Mouse (Mus musculus) megakaryocyte progenitor cell, adult 5-6 weeks (primary cell): Measurements from ENCODE around the gene Mrpl55. TPM values are rescaled to one million over a fixed set of nuclear protein-coding genes. Genes with fewer than 3 reads are reported as not detected.

Source experiments
- ATAC-seq: replicated peaks from 2 replicates; pipeline ENCODE4 v1.8.0; 2016; ENCODE audit warnings: mild to moderate bottlenecking, moderate TSS enrichment, inconsistent platforms; ENCODE audit not compliant: poor library complexity
- total RNA-seq, 2 experiments: library from RNA; stranded (forward) in 1 of 2; stranded (reverse) in 1 of 2; fragments of 157-497, 149-512 nt in 1 of 2; fragments of 200-1000 nt in 1 of 2; gene quantifications; 2 replicates each; pipeline versions ENCODE4 v1.2.3 to v1.2.4; 2015 to 2017

The Mrpl55 gene
- total RNA-seq, 2 experiments from 2014 or later: 49.5 to 56.2 TPM

DNA sequence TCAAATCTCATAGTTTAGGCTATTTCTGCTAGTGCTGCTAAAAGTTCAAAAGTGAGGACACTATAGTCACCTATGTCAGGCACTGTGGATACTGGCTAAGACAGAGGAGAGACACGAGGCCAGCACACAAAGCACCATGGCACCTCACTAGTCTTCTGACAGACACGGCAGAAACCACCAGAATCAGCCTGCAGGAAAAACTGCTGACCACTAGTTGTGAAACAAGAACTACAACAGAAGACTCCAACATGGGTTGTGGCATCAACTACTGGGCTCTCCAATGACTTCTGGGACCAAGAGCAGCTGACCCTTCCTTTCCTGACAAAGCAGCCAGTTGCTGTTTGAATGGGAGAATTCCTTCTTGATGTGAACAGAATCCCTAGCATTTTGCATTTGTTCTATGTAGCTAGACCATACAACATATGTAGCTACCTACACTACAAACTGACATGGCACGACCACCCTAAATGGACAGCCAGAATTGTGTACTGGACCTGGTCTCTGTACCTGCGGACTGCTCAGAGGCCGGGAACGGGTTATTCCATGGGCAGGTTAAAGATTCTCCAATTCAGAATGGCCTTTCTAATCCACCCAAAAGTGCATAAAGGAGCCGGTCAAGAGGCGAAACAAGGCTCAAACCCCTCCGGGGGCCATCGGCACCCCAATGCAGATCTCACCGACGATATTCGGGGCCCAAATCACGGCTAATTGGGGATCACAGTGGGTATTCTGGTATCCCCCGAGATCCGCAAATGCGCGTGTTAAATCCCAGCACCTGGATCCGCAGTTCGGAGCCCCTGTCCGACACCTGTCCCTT, 24.7 kb downstream of the Mrpl55 start:
- peak; percentile 18; the same call in 1 of the 2 replicates for ATAC-seq

DNA sequence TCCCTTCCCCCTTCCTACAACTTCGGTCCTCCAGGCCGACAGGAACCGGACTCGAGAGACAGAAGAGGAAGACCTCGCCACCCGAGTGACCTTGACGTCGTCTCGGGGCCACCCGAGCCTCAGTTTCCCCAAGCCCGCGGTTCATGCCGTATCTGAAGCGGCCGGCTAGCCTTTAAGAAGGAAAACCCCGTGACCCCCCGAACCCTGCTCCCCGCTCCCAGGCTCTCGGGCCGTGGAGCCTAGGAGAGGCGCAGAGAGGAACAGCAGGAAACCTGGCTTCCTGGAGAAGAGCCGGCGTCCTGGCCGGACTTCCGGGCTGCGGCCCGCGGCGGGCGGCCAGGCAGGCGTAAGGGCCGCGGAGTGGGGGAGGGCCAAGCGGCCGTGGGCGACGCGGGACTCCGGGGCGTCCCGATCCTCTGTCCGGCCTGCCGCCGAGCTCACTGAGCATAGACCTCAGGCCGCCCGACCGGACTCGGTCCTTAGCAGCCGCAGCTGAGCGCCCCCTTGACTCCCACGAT, 25.4 kb downstream of the Mrpl55 start:
- ATAC-seq: peak; percentile 10

DNA sequence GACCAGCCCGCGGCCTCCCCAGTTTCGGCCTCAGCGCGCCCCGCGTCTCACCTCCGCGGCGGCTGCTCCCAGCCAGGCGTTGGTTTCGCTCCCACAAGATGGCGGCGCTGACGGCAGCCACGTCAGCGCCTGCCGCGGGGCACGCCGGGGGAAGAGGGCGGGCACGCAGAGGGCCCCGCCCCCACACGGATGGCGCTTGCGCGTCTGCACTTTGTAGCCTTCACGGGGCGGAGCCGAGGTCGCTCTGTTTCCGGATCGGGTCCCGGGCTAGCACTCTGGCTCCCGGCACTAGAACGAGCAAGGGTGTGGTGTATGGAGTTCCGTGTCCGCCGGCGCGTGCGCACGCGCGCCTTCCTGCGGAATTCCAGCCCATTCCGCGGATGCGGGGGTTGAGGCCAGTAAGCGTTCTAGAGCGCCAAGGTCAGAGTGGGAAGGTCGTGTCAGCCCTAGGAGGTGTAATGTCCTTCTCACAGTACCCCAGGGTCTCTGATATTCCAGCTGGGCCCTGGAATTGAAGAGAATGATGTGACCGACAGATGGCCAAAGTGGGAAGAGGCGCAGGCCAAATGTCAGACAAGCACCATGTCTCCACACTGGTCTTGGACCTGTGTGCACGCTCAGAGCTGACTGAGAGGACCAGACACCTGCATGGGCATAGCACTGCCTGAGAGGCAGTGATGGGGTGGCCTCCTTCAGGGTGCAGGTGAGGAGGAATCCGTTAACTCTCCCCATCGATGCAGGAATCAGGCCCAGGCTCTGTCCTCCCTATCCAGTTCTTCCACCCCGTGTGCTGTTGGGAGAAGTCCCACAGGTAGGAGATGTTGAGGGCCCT, 26.1 kb downstream of the Mrpl55 start, which contains the start of gene Arf1:
Arf1 (minus strand) TSS at position 149 of the 832 bp plus-strand sequence.
- ATAC-seq: peak; percentile 85

DNA sequence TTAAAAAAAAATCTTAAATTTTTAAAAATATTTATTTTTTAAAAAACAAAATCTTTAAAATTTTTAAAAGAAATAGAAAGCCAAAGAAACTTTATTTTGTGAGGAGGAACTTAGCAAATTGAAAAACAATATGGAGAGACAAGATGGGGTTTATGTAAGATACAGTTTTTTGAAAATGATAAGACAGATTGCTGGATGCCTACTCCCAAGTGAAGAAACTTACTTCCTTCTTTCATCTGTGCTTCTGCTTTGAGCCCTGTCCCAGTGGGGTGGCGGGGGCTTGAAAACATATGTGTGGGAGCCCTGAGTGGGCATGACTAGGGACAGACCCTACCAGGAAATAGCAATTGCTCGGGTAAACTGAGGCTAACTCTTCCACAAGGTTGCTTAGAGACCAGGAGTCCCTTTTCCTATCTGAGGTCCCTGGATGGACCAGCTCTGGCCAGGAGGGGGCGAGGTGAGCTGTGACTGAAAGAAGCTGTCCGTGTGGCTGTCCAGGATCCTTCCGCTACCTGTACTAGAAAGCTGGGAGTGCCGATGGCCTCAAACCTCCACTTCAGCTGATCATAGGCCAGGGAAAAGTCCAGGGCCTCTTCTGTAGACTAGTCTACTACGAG, 28.0 kb downstream of the Mrpl55 start:
- ATAC-seq: peak; percentile 46

DNA sequence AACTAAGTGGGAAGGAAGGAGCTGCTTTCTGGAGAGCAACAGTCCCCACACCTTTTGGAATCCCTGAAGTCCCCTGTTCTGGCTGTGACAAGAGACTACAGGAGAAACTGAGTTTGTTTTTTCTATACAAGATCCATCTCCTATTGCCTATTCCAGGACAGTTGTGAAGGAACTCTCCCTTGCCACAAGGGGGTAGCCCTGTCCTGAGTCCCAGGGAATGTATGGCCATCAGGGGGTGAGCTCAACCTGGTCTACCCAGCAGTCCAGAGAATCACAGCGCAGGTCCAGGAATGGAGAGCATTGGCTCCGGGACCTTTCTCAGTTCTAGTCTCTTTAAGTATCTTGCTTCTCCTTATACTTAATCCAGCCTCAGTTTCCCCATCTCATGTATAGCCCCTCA, 30.5 kb downstream of the Mrpl55 start:
- ATAC-seq: no peak

DNA sequence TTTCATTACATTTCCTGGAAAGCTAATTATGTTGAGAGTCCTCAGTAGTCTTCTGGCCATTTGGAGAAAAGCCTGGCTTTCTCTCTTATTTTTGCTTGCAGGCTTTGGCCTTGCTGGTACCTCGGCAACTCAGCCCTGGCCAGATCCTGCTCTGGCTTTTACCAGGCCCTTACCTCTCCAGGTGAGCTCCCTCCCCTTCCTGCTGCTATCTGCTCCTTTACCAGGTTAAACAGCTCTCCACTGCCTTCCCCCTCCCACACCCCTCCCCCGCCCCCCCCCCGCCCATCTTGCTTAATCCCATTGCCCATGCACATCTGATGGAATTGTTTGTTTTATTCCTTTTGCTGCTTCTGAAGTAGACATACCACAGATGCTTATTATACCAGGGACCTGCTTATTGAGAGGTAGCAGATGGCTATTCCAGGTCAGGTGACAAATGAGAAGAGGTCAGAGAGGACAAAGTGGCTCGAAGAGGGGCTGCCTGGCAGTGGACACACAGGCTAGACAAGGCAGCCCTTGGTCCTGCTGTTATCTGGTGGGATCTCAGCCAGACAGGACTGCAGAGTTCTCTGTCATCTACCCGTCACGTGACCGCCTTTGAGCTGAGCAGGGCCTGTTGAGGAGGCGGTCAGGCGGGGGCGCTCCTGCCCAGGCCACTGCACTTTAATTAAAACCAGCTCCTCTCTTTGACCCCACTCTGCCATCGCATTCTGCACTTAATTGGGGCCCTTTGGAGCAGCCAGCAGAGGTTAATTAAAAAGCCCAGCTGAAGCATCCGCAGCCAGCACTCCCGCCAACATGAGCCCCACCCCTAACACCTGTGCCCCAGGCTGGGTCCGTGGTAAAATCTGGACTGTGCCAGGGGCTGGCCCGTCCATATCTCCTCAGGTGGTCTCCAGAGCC, 36.5 kb downstream of the Mrpl55 start:
- peak; percentile 88 for ATAC-seq

DNA sequence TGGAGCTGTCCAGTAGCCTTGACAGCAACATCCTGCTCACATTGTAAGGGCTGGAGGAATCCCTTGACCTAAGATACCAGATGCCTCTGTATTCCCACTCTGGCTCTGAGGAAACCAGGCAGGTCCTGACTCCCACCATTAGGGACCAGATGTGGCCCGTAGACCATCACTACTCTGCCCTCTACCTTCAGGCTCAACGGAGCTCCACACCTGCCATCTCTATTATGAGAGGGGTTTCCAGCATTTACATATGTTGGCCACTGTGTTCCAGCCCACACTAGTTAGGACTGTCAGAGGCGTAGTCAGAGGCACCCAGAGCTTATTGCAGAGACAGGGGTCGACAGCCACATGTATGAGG, 37.1 kb downstream of the Mrpl55 start:
- ATAC-seq: no peak

DNA sequence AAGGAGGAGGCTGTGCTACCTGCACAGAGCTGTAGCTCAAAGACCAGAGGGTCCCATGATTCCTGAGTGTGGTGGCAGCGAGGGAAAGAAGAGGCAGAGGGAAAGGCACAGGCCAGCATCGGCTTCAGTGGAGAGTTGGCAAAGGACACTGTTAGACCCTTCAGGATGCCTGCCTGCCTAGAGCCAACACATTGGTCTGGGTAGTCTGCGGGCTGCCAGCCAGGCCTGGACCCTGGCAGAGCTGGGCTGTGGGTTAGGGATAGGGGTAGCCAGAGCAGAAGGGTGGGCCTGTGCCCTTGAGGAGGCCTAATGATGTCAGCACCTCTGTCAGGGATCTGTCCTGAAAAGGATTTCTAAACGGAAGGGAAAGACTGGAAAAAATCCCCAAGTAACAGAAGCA, 37.5 kb downstream of the Mrpl55 start:
- ATAC-seq: no peak

DNA sequence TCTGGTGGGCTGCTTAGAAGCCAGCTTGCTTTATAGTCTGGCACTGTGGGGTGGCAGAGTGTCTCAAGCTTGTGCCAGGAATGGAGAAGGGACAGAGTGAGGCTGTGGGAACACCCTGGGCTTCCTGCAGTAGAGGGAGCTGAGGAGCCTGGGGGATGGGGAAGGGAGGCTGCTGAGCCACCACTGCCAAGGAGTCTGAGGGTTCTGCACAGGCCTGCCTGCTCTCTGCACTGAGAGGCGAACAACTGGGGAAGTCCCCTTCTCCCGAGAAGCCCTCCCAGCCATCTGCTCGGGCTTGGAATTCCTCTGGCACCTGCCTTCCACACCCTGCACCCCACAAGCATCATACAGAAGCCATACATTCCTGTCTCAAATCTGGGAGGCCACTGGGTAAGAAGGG, 39.6 kb downstream of the Mrpl55 start:
- no peak for ATAC-seq

DNA sequence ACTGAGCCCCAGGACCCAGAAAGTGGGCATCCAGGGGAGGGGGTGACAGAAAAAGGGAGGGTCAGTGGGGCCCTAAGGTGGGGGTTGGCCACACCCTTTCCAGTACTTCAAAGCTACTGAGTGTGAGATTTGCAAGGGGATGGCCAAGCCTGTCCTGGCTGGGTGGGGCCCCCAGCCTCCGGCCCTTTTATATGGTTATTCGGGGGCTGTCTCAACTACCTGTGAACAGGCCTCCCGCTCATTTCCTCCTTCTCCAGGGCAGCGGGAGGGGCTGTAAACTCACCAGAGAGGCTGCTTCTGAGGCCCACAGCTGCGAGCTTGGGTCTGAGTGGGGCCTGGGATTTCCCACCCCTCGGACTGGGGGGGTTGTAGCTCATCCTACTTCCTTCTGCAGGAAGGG, 41.6 kb downstream of the Mrpl55 start:
- no peak for ATAC-seq

DNA sequence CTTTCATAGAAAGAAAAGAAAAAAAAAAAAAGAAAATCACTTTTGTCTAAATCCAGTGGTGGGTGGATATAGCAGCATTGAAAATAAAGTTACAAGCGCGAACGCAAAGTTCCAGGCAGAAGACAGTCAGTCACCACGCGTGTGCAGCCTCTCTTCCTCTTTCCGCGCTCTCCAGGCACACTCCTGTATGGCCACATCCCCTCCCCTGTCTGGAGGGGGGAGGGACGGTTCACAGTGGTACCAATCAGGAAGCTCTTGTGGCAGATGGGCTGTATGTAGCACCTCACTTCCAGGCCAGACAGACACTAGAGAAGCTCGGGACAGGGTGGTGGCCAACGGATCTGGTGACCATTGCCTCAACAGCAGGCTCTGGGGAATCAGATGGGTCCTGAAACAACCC, 45.8 kb downstream of the Mrpl55 start:
- ATAC-seq: peak; percentile 94

Other genes with a start within 250 kb of the Mrpl55 start
- 19.4 and 20.2 TPM in 2 replicates for gene Hist3h2a, start 247.8 kb upstream of the Mrpl55 start, total RNA-seq (2015)
- 223 and 238 TPM in 2 replicates for gene Hist3h2a, start 247.8 kb upstream of the Mrpl55 start, total RNA-seq (2017)
- 0.10 TPM in 1 of 2 replicates, not detected in the other for gene Trim17, start 247.8 kb upstream of the Mrpl55 start, total RNA-seq (2015)
- gene Trim17, start 247.8 kb upstream of the Mrpl55 start, total RNA-seq (2017): not detected in 2 replicates
- gene Trim11, start 224.4 kb upstream of the Mrpl55 start, total RNA-seq (2015): 24.0 and 25.0 TPM in 2 replicates
- 25.9 and 32.8 TPM in 2 replicates for gene Trim11, start 224.4 kb upstream of the Mrpl55 start, total RNA-seq (2017)
- gene Obscn, start 66.1 kb upstream of the Mrpl55 start, total RNA-seq (2015): 0.07 TPM in 1 of 2 replicates, not detected in the other
- gene Obscn, start 66.1 kb upstream of the Mrpl55 start, total RNA-seq (2017): under 0.01 TPM in 1 of 2 replicates, not detected in the other
- 2.8 and 3.6 TPM in 2 replicates for gene Iba57, start 38.7 kb upstream of the Mrpl55 start, total RNA-seq (2015)
- gene Iba57, start 38.7 kb upstream of the Mrpl55 start, total RNA-seq (2017): 3.5 and 4.6 TPM in 2 replicates
- not detected in 2 replicates for gene Gjc2, start 19.3 kb upstream of the Mrpl55 start, total RNA-seq (2015)
- gene Gjc2, start 19.3 kb upstream of the Mrpl55 start, total RNA-seq (2017): not detected in 2 replicates
- gene Guk1, start 10.3 kb upstream of the Mrpl55 start, total RNA-seq (2015): 61.9 and 62.8 TPM in 2 replicates
- gene Guk1, start 10.3 kb upstream of the Mrpl55 start, total RNA-seq (2017): 29.9 and 34.7 TPM in 2 replicates
- gene 2310033P09Rik, start 5.8 kb downstream of the Mrpl55 start, total RNA-seq (2015): 14.9 and 17.9 TPM in 2 replicates
- gene 2310033P09Rik, start 5.8 kb downstream of the Mrpl55 start, total RNA-seq (2017): 8.7 and 17.8 TPM in 2 replicates
- gene Arf1, start 25.8 kb downstream of the Mrpl55 start, total RNA-seq (2015): 280 and 290 TPM in 2 replicates
- 343 and 378 TPM in 2 replicates for gene Arf1, start 25.8 kb downstream of the Mrpl55 start, total RNA-seq (2017)
- gene Wnt3a, start 88.3 kb downstream of the Mrpl55 start, total RNA-seq (2015): not detected in 2 replicates
- not detected in 2 replicates for gene Wnt3a, start 88.3 kb downstream of the Mrpl55 start, total RNA-seq (2017)
- not detected in 2 replicates for gene Wnt9a, start 104.4 kb downstream of the Mrpl55 start, total RNA-seq (2015)
- gene Wnt9a, start 104.4 kb downstream of the Mrpl55 start, total RNA-seq (2017): not detected in 2 replicates
- gene Prss38, start 173.2 kb downstream of the Mrpl55 start, total RNA-seq (2015): not detected in 2 replicates
- gene Prss38, start 173.2 kb downstream of the Mrpl55 start, total RNA-seq (2017): not detected in 2 replicates
- 4.8 and 5.5 TPM in 2 replicates for gene Jmjd4, start 247.6 kb downstream of the Mrpl55 start, total RNA-seq (2015)
- 6.4 TPM in 2 replicates for gene Jmjd4, start 247.6 kb downstream of the Mrpl55 start, total RNA-seq (2017)
- 4.9 and 7.0 TPM in 2 replicates for gene Snap47, start 248.7 kb downstream of the Mrpl55 start, total RNA-seq (2015)
- gene Snap47, start 248.7 kb downstream of the Mrpl55 start, total RNA-seq (2017): 6.2 and 7.8 TPM in 2 replicates